Mouse (Mus musculus) lung, adult 2 months (tissue): ENCODE measurements around the gene Cpsf4l. TPM values are rescaled to one million over a fixed set of nuclear protein-coding genes. Genes with fewer than 3 reads are reported as not detected.

Source experiments
- DNase-seq: peaks from one replicate; pipeline ENCODE4 v3.0.0; 2022
- H3K4me1 ChIP-seq: fragments of 200-500 bp; 2 replicates; pipeline ENCODE4 v1.6.1; 2011; ENCODE audit warnings: low read length; ENCODE audit not compliant: control insufficient read depth, insufficient read depth
- H3K4me3 ChIP-seq: fragments of 200-500 bp; replicated peaks from 2 replicates; pipeline ENCODE3; 2011; ENCODE audit warnings: low read depth, mild to moderate bottlenecking, control low read depth, low read length; ENCODE audit errors: extremely low read depth
- CTCF ChIP-seq: fragments of 200-500 bp; IDR thresholded peaks from 2 replicates; pipeline ENCODE4 v1.5.1; 2011; ENCODE audit warnings: mild to moderate bottlenecking, low read length, control low read depth; ENCODE audit not compliant: insufficient read depth
- POLR2A ChIP-seq: fragments of 200-500 bp; IDR thresholded peaks from 2 replicates; pipeline ENCODE4 v1.6.1; 2011; ENCODE audit warnings: low read depth, mild to moderate bottlenecking, control low read depth, low read length, borderline replicate concordance; ENCODE audit errors: extremely low read depth
- WGBS: fragments of 180-500 bp; shearing (Covaris S2); methylation state at CpG from one replicate; pipeline ENCODE4 v1.1.7; 2018; 5-methylcytosine and 5-hydroxymethylcytosine counted together
- polyA plus RNA-seq: library from polyadenylated mRNA; depleted of rRNA; stranded (reverse); fragments of >200 nt; gene quantifications from 2 replicates; pipeline ENCODE4 v1.2.3, GENCODE M21; 2012

Cpsf4l gene
- polyA plus RNA-seq, 1 experiment, result not detected

- TF ChIP-seq POLR2A (no peak), CTCF (no peak)
- WGBS, result 77% methylated on average over 4 of the region's 4 CpGs
- no peak for DNase-seq
- H3K4me3 ChIP-seq, result no peak overlapping the region
- H3K4me1 ChIP-seq, result no peaks in the 10 kb centered on the region; the same call in 1 of the 2 replicates
These were observed 51.1 kb downstream of the Cpsf4l start for GRCm38 (mm10) chr11:113658763-113659162.

- Histone ChIP-seq H3K4me3 (no peak overlapping the region), H3K4me1 (no peaks in the 10 kb centered on the region; the same call in 1 of the 2 replicates)
- no peak for DNase-seq
- WGBS, result 87% methylated on average over 8 of the region's 8 CpGs
- TF ChIP-seq POLR2A, result no peak
- TF ChIP-seq CTCF, result no peak
These were observed 51.5 kb downstream of the Cpsf4l start for GRCm38 (mm10) chr11:113658319-113658718.

GRCm38 (mm10) chr11:113657221-113657620 is 52.6 kb downstream of the Cpsf4l start:
- no peak overlapping the region for H3K4me3 ChIP-seq
- TF ChIP-seq POLR2A, result no peak
- no peak for TF ChIP-seq CTCF
- 50% methylated on average over 4 of the region's 4 CpGs for WGBS
- no peaks in the 10 kb centered on the region; the same call in 1 of the 2 replicates for H3K4me1 ChIP-seq
- no peak for DNase-seq

DNA sequence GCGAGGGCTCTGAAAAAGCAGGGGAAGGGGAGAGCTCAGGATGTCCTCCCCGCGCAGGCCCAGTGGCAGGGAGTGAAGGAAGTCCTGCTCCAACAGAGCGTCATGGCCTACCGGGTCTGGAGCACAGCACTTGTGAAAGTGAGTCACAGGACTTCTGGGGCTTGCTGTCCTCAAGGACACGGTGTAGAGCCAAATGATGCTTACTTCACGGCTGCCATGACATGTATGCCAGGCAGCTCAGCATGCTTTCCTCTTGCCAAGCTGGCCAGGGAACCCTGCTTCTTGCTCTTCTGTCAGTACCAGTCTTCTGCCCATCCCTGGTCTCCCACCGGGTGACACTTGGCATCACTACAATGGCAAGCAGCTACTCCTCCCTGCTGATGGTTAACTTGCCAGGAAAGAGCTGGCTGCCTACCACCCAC is 53.3 kb downstream of the Cpsf4l start:
- Histone ChIP-seq H3K4me3 (no peak overlapping the region), H3K4me1 (no peaks in the 10 kb centered on the region; the same call in 1 of the 2 replicates)
- DNase-seq, result no peak
- TF ChIP-seq POLR2A (no peak), CTCF (no peak)
- WGBS, result 80% methylated on average over 8 of the region's 8 CpGs

GRCm38 (mm10) chr11:113654561-113655270 is 55.1 kb downstream of the Cpsf4l start:
- DNase-seq, result no peak
- no peak overlapping the region for H3K4me3 ChIP-seq
- 73% methylated on average over 18 of the region's 18 CpGs for WGBS
- no peaks in the 10 kb centered on the region; the same call in 1 of the 2 replicates for H3K4me1 ChIP-seq
- TF ChIP-seq CTCF, result no peak
- no peak for TF ChIP-seq POLR2A

DNA sequence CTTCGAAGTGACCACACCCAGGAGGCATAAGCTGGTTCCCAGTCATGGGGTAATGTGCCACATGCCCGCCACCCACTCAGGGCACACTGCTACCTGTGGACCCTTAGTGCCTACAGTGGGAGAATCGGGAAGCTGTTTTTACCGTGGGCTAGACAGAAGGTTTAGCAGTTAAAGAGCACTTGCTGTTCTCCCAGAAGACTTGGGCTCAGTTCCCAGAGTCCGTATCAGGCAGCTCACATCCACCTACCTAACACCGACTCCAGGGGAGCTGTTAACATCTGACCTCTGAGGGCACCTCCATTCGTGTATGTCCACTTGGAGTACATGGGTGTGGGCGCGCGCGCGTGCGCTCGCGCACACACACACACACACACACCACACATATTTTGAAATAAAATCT is 55.7 kb downstream of the Cpsf4l start:
- DNase-seq, result no peak
- 82% methylated on average over 15 of the region's 15 CpGs for WGBS
- no peaks in the 10 kb centered on the region; the same call in 1 of the 2 replicates for H3K4me1 ChIP-seq
- H3K4me3 ChIP-seq, result no peak overlapping the region
- no peak for TF ChIP-seq POLR2A
- TF ChIP-seq CTCF, result no peak

DNA sequence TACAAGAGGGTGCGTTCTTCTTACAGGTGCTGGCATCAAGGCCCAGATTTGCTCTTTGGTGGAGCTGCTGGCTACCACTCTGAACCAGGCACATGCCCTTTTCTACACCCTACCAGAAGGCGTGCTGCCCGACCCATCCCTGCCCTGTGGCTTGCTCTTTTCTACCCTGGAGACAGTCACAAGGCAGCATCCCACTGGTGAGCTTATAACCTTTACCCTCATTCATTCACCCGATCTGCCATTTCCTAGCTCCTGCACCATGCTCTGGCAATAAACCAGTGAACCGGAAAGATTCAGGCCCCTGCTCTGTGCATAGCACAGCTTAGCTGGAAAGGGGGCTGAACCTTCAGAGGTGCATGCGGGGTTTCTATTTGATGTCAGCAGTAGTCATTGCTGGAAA is 57.3 kb downstream of the Cpsf4l start:
- 93% methylated on average over 6 of the region's 6 CpGs for WGBS
- no peak for DNase-seq

GRCm38 (mm10) chr11:113651907-113652273 is 57.9 kb downstream of the Cpsf4l start:
- TF ChIP-seq CTCF (peak; percentile 45), POLR2A (no peak)
- 53% methylated on average over 8 of the region's 8 CpGs for WGBS
- peaks cover 4% of the 10 kb centered on the region; the same call in 1 of the 2 replicates for H3K4me1 ChIP-seq
- DNase-seq, result no peak
- H3K4me3 ChIP-seq, result no peak overlapping the region

More for the DNA sequence above, 57.3 kb downstream of the Cpsf4l start:
- TF ChIP-seq CTCF, result no peak
- no peak for TF ChIP-seq POLR2A
- Histone ChIP-seq H3K4me3 (no peak overlapping the region), H3K4me1 (peaks cover 4% of the 10 kb centered on the region; the same call in 1 of the 2 replicates)

DNA sequence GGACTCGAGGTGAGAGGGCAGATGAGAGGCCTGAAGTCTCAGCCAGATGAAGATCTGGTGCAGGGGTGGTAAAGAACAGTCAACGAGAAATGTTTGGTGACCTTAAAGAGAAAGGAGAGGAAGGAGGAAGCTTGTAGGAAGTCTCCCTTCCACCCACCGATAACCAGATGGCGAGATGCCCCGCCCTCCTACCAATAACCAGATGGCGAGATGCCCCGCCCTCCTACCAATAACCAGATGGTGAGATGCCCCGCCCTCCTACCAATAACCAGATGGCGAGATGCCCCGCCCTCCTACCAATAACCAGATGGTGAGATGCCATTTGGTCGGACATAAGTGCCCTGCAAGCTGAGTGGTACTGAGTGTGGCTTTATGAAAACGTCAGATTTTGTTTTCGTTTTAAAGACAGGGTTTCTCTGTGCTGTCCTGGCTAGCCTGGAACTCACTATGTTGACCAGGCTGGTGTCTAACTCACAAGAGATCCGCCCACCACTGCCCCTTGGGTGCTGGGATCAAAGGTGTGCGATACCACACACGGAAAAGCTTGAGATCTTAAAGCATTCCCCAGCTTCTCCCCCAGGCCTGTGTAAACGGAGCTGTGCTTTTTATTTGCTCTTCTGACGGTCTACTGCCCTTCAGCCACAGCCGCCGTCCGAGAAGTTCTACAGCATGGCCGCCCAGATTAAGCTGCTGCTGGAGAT is 58.5 kb downstream of the Cpsf4l start:
- no peak for TF ChIP-seq CTCF
- no peak for TF ChIP-seq POLR2A
- 64% methylated on average over 22 of the region's 22 CpGs for WGBS
- peaks cover 4% of the 10 kb centered on the region; the same call in 1 of the 2 replicates for H3K4me1 ChIP-seq
- H3K4me3 ChIP-seq, result no peak overlapping the region
- DNase-seq, result no peak
